Mouse (Mus musculus) brain, adult 2 months (tissue): ENCODE data around the gene Gpx6.

Experiments
- DNase-seq: peaks from one replicate; pipeline ENCODE4 v3.0.0; 2011; ENCODE audit warnings: low read depth, low spot score

The Gpx6 gene

DNA sequence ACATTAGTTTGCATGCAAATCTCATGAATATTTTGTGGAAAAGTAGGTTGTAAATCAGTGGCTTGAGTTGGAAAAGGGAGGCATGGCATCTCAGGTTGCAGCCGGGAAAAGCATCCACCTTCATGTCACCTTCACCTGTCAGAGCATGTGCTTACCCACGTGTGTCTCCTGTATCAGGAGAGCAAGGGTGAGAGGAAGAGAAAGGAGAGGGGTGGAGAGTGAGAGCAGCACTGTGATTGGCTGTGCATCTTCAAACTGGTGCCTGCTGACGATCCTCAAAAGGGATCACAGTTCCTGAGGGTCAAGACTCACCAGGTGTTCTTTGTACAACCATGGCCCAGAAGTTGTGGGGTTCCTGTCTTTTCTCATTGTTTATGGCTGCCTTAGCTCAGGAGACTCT lies at the start of gene Gpx6:
TSS of gene Gpx6 (plus strand) at position 200 of the 400 bp plus-strand sequence.
- DNase-seq, result peak; percentile 8

DNA sequence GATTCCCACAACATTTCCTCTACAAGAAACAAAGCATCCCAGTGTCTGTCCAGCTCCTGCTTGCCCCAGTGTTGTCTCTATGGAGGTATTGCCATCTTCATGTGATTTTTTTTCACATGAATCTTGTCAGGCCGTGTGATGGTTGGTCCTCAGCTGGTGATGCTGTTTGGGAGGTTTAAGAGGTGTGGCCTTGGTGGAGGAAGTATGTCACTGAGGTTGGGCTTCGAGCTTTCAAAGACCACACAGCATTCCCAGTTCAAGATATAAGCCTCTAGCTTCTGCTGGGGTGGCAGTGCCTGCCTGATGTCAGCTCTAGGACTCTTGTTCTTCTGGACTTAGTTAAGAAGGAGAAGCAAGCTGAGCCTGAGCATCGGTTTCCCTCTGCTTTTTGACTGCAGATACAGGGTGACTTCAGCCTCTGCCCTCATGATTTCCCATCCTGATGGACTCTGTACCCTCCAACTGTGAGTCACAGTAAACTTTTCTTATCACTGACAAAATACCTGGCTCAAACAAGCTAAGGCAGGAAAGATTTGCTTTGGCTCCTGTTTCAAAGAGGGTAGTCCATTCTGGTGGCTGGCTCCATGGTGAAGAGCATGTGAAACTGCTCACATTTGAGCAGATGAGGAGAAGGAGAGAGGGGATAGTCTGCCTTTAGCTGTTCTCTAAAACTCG lies 49.0 kb upstream of the Gpx6 start:
- DNase-seq, result no peak

DNA sequence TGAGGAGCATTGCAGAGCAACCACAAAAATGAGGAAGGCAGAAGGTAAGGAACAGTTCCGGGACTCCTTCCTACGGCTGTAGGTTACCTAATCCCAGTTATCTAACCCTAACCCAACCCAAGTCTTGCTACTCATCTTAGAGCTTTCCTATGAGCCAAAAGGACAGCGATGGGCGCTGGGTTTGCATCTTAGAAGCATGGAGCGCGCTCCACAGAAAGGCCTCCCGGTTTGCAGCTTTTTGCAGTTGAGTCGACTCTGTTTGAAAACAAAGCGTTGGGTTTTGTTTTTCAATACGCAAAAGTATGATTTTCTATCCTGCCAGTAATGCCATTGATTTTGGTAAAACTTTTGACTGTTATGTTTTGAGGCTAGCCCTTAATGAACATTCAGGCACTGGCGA lies 48.0 kb upstream of the Gpx6 start:
- peak; percentile 43 for DNase-seq

DNA sequence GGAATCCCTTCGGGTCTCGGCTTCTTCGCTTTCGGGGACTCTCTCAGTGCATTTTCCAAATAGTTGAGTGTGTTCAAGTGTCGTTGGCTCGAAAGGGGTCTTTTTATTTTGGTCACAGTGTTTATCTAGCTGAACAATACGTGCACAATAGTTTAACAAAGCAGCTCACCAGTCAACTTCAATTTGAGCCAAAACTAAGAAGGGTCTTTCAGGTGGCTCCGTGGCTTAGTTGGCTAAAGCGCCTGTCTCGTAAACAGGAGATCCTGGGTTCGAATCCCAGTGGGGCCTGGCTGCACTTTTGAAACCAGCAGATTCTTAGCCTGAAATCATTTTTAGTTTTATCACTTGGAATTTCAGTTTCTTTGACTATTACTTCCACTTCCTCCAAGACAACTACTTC lies 47.6 kb upstream of the Gpx6 start:
- DNase-seq, result peak; percentile 72

DNA sequence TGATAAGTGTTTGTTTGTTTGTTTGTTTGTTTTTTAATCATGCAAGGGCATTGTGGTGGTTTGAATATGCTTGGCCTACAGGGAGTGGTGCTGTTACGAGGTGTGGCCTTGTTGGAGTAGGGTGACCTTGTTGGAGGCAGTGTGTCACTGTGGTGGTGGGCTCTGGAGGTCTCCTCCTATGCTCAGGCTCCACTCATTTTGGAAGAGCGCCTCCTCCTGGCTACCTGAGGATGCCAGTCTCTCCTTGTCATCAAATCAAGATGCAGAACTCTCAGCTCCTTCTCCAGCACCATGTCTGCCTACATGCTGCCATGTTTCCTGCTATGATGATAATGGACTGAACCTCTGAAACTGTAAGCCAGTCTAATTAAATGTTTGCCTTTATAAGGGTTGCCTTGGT lies 46.2 kb upstream of the Gpx6 start:
- DNase-seq, result no peak

DNA sequence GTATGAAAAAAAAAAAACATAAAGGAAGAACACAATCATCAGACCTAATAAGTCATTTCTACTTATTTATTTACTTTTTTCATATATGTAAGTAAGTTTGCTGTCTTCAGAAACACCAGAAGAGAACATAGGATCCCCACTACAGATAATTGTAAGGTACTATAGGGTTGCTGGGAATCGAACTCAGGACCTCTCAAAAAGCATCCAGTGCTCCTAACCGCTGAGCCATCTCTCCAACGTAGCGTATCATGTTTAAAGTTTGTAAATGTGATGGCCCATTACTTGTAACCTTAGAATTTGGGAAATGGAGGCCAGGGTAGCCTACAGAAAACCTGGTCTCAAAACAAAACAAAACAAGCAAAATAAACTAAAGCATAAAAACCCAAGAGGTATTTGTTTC lies 44.4 kb upstream of the Gpx6 start:
- no peak for DNase-seq

DNA sequence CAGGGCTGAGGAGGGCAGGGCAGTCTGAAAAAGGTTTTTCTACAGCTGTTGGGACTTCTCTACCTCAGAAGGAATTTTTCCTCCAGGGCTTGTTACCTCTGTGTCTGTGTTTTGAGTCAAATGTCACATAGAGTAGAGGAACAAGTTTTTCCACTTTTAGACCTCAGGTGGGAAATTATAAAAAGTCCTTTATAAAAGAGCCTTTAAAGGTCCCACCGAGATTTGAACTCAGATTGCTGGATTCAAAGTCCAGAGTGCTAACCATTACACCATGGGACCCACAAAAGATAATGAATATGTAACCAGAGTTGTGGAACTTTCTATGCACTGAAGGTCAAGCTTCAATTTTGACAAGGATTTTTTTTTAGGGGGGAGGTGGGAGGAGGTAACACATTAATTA lies 43.7 kb upstream of the Gpx6 start:
- no peak for DNase-seq

DNA sequence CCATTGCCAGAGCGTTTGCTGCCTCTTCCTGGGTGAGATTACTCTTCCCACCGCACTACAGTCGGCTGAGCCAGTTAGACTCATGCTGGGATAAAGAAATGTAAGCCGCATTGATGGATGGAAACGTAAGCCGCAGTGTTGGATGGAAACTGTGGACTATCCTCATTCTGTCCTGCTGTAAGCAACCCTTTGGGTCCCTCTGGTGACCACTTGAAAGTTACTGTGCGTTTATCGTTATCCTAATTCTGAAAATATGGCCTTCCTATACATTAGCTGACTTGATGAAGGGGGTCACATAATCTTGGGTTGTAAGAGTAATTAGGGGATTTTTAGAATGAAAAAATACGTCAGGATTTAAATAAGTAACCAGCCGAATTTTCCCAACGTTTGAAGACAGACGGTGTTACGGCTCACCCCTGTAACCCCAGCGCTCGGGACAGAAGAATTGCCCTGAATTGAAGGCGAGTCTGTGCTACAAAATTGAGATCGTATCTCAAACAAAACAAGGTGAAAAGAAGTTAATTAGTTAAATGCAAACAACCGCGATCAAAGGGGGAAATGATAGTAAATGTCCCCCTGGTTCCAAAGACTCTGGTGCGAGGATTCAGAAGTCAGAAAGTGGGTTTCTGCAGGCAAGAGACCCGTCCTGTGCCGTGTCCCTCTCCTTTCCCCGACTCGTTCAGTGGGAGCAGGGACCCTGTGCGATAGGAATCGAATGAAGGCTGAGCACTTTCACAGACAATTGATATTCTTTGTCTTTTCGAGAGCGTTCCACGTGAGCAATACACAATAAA lies 36.7 kb upstream of the Gpx6 start:
- DNase-seq, result peak; percentile 88

DNA sequence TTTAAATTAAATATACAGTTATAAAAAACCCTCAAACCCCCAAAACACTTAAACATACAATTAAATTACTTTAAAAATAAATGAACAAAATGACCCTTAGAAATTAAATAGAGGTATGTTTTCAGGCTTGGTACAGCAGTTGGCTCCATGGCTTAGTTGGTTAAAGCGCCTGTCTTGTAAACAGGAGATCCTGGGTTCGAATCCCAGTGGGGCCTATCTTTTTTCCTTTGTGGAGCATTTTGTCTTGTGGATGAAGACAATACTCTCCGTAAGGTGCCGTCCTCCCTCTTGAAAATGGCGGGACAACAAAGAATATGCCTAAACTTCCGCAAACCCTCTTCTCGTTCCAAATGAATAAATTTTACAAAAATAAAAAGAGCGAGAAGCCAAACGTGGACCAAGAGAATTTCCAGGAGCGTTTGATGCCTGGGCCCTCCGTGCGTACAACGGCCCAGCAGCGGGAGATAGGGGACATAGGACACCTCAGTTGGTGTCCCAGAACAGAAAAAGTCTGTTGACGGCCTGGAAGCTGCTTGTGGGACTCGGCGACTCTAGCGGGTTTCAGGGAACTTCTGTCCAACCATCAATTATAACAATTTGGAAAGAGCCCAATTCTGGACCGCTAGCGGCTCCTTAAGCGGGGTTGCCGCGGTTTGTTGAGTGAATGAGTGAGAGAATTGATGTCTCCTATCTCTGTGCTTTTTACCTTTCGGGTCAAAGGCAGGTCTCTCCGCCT lies 35.9 kb upstream of the Gpx6 start:
- peak; percentile 96 for DNase-seq

DNA sequence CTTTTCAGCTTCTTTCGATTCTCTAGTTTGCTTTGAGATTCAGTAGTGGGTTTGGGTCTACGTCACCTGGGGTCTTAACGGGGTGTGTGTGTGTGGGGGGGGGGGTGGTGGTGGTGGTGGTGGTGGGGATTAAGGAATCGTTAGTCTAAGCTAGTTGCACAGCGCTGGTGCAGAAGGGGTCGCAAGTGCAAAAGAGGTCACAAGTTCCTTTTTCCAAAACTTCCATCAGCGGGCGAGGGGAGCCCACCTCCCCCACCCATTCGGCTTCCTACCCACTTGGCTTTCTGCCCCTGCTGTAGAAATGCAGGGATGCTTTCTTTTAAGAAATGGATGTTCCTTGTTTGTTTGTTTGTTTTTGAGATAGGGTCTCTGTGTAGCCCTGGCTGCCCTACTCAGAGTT lies 35.4 kb upstream of the Gpx6 start:
- DNase-seq, result no peak

DNA sequence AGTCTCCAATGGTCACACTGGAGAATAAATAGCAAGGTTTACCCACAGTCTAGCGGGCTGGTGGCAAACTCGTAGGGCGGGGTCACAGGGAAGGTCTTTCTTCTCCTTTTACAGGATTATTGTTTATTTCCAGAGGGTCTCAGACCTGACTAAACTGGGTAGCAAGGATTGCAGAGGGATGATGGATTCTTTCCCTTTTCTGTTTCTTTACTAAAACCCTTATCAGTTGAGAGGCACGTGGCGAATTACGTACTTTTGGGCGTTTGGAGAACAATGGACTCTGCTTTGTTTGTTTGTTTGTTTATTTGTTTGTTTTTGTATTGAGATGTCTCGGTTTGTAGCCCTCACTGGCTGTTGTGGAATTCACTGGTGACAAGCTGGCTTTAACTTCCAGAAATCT lies 32.8 kb upstream of the Gpx6 start:
- no peak for DNase-seq

DNA sequence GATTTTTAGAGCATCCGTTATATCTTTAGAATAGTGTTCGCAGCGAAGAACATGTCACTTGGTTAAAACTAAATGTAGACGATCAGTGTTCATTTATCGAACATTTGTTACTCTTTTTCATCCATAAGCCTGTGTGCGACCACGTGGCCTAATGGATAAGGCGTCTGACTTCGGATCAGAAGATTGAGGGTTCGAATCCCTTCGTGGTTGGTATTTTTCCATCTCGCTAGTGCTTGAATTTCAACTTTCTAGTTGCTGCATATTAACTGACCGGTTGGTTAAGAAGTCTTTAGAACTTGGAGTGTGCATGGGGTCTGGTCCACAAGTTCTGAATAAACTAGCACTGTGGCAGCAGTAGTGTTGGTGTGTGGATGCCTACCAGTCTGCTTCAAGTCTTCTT lies 32.4 kb upstream of the Gpx6 start:
- DNase-seq, result peak; percentile 92

DNA sequence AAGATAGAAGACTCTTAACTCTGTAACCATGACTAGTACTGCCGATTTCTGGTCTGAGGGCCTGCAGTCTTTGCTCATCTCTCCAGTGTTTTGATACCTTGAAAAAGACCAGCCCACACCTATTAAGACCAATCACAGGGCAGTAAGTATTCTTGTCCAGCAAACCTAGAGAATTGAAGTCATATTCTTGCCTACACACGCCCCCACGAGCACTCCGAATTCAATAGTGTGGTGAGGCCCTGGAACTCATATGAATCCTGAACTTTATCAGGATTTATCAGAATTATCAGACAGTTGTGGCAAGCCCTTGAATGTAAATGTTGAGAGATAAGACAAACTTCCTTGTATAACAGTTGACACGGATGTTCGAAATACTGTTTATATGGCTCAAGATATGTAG lies 19.3 kb upstream of the Gpx6 start, which contains the start of gene Gpx5:
TSS of gene Gpx5 (minus strand) at position 101 of the 400 bp plus-strand sequence.
- DNase-seq, result no peak

DNA sequence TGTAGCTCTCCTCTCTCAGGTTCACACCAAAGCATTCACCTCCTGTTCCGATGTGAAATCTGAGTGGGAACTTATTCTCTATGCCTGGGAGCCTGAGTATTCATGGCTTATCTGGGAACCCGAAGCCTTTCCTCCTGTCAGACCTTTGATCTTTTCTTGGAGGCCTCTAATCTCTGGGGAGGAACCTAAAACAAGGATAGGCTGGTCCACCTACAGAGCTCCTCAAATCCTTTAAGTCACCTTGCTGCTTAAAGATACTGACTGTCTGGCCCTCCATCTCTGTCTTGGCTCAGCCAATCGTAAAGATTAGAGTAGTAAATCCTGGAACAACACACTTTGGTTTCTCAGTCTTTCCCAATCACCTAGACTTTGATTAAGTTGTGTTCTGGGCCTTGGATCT lies 13.4 kb upstream of the Gpx6 start:
- no peak for DNase-seq

DNA sequence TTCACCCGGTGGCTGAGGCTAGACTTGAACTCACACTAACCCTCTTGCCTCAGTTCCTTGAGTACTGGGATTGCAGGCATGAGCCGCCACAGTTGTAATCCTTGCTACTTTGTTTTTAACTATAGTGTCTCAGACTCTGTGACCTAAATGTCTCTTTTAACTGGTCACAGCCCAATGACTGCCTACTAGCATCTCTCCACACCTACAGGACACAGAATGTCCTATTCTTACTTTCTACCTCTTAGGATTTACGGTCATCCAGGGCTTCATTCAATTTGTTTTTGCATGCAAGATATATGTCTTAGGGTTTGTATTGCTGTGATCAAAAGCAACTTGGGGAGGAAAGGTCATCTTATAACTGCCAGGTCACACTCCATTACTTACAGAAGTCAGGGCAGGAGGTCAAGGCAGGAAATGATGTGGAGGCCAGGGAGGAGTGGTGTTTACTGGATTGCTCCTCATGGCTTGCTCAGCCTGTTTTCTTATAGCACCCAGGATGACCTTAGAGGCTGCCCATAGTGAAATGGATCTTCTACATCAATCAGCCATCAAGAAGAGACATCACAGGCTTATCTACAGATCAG lies 7.3 kb upstream of the Gpx6 start:
- DNase-seq, result no peak

DNA sequence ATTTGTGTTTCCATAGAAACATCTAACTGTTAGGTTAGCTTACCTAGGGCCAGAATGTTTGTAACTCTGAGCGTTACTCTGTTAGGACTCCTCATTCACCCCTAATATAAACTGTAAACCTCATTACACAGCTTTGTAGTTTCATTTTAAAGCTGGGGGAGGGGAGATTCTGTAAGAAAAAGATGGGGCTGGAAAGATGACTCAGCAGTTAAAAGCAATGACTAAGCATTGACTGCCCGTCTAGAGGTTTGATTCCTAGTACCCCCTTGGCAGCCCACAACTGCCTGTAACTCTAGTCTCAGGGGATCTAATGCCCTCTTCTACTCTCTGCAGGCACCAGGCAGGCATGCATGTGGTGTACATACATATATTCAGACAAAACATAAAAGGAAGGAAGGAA lies 2.1 kb upstream of the Gpx6 start:
- DNase-seq, result no peak

DNA sequence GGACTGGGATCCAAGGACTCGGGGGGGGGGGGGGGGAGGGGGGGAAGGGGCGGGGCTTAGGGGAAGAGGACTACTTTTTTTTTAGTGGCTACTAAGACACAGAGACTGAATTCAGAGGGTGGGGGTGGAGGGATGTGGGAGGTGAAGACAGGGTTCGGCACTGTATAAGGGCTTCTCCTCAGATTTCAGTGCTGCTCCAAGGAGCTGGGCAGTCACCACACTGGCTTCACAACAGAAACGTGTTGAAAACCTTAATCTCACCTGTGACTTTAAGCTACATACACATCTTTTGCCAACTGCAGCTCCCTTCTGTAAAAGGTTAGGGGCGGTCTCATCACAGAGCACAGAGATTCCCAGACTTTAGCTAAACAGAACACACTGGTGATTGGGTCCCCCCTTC lies 929 bp downstream of the Gpx6 start:
- DNase-seq, result no peak

DNA sequence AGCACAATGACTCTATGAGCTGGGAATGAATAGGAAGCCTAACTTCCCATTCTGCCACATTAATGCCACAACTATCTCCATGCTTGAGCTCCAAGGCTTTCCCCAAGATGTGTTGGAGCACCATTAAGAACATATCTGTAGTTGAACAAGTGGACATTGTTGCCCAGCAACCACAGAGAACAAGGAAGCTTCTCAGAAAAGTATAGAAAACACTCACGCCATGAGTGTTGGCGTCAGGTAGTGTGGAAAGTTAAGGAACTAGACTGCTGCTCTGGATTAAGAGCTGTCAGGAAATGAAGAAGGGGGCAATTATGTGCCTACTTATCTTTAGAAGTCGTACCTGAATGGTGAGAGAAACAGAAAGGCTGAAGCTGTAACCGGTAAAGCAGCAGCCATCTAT lies 2.0 kb downstream of the Gpx6 start:
- no peak for DNase-seq

DNA sequence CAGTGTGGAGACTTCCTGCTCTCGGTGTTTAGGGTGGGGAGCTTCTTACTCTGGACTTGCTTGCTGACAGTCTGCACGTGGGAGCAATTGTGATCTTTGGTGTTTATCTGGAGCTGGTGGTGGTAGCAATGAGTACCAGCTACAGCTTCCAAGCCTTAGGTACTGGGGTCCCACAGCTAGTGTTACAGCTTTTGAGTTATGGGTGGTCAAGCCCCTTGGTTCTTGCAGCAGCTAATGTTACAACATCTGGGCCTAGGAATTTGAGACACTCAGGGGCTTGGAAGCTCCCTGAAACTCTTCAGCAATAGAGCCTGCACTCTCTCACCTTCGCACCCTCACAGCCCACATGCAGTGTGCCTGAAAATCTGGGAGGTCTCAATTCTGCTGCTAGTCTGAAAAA lies 8.3 kb downstream of the Gpx6 start:
- no peak for DNase-seq

DNA sequence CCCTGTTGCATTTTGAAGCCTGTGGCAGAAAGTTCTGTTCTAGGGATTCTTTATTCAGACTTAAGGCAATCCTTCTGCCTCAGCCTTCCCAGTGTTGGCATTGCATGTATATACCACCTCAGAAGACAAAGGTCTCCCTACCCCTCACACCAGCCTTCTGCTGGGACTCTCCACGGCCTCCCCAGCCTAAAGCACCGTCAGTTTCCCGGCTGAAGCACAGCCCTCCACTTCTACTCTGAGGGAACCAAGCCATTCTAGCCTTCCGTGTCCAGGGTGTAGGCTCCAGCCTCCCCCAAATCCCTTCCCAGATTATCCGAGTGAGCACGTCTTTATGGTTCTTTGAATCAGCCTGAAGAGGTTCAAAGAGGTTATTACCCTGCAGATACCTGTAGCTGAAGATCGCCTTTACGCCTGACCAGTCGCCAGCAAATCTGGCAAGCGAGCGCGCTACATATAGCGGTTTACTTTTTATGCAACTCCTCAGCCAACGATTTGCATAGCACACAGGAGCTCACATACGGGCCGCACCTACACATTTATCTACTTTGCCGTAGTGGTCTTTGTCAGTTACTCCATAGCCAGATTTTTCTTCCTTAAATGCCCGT lies 10.1 kb downstream of the Gpx6 start:
- peak; percentile 53 for DNase-seq

DNA sequence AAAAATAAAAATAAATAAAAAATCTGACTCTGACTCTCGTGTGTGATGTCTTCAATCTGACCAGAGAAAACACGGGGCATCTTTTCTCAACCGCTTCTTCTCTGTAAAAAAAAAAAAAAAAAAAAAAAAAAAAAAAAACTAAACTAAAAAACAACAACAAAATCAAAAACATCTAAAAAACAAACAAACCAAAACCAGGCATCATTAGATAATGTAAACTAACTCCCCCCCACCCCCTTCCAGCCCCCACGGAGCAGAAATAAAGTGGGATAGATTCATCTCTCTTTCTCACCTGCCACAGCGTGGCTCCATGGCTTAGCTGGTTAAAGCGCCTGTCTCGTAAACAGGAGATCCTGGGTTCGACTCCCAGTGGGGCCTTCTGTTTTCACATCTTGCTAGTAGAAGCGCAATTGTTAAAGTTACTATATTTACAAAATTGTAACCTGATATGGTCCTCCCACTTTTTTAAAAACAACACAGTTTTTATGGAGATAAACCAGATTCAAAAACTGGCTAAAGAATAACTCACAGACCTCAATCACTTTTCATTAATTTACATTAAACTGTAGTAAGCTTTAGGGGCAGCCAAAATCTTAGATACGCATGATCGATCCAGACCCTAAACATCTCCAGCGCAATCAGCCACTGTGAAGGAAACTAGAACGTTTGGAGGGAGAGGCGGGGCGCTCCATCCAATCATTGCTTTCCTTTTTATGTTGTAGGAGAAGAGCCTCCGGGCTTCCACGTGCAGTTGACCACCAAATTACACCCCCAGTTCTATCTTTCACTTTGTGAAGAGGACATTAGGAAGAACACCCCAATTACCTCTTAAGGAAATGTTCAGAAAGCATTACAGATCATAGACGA lies 10.8 kb downstream of the Gpx6 start:
- DNase-seq, result peak; percentile 88
